In genomic region chr6:24648403-24648802, GRCm38 (mm10) we compare ENCODE assay signal across 32 mouse cellular contexts. TPM values are rescaled to one million over a fixed set of nuclear protein-coding genes. Genes with fewer than 3 reads are reported as not detected.
"Had no signal": no experiment of that assay in that cellular context is flagged by ENCODE, and none has a peak within 500 bp of the region (broad histone marks: within the 10 kb centered on the region; RNA-seq: fewer than 3 reads in every experiment).

No protein-coding gene starts in this region.

- H3K27me3 ChIP-seq: forebrain, embryonic 15.5 days; heart, embryonic 12.5 days; hindbrain, embryonic 12.5 days; intestine, embryonic 15.5 days; limb, embryonic 13.5 days; limb, embryonic 15.5 days had no signal

- H3K9ac ChIP-seq: forebrain, embryonic 15.5 days; forebrain, postnatal 0 days; heart, embryonic 12.5 days; hindbrain, embryonic 12.5 days; hindbrain, embryonic 14.5 days; intestine, embryonic 15.5 days; limb, embryonic 13.5 days; limb, embryonic 15.5 days had no signal

- H3K4me2 ChIP-seq: forebrain, embryonic 15.5 days; heart, embryonic 12.5 days; hindbrain, embryonic 12.5 days; hindbrain, embryonic 14.5 days; intestine, embryonic 15.5 days; limb, embryonic 13.5 days; limb, embryonic 15.5 days had no signal

- H3K4me3 ChIP-seq: forebrain, embryonic 15.5 days; heart, embryonic 10.5 days; heart, embryonic 12.5 days; hindbrain, embryonic 10.5 days; hindbrain, embryonic 12.5 days; intestine, embryonic 15.5 days; layer of hippocampus, adult 2 months; limb, embryonic 13.5 days; limb, embryonic 15.5 days had no signal

- H3K36me3 ChIP-seq: forebrain, embryonic 15.5 days; hindbrain, embryonic 12.5 days; intestine, embryonic 15.5 days; limb, embryonic 15.5 days had no signal

- H3K9me3 ChIP-seq: forebrain, embryonic 15.5 days; heart, embryonic 10.5 days; heart, embryonic 12.5 days; hindbrain, embryonic 10.5 days; hindbrain, embryonic 12.5 days; intestine, embryonic 15.5 days; limb, embryonic 13.5 days; limb, embryonic 15.5 days had no signal

- ATAC-seq: forebrain, embryonic 15.5 days; forebrain, postnatal 0 days; hindbrain, embryonic 16.5 days; inflammation-experienced regulatory T-cells, adult 6 months; intestine, embryonic 15.5 days; intestine, postnatal 0 days had no signal

- H3K27ac ChIP-seq: forebrain, embryonic 15.5 days; heart, embryonic 10.5 days; hindbrain, embryonic 10.5 days; hindbrain, embryonic 12.5 days; hindbrain, embryonic 14.5 days; intestine, embryonic 15.5 days; layer of hippocampus, adult 2 months; limb, embryonic 13.5 days; limb, embryonic 15.5 days had no signal

- DNase-seq: forebrain, postnatal 0 days; gastrocnemius, postnatal 14 days; gastrocnemius, postnatal 36 days; heart, adult 18-20 months; heart, postnatal 10 days; heart, postnatal 4 days; kidney, adult 18-20 months; kidney, adult 8-10 months; kidney, postnatal 10 days; kidney, postnatal 25 days; kidney, postnatal 4 days; left cerebral cortex, postnatal 4 days had no signal

- H3K4me1 ChIP-seq: heart, embryonic 10.5 days; hindbrain, embryonic 10.5 days; hindbrain, embryonic 12.5 days; intestine, embryonic 15.5 days; limb, embryonic 13.5 days; limb, embryonic 15.5 days had no signal

RNA-seq across cellular contexts. Expression of gene Lmod2, which starts 50.8 kb away (rescaled TPM):
- total RNA-seq: forebrain, postnatal 0 days; layer of hippocampus, adult 2 months; layer of hippocampus, postnatal 10 days; layer of hippocampus, postnatal 25 days; left cerebral cortex, adult 18-20 months; left cerebral cortex, postnatal 10 days; left cerebral cortex, postnatal 25 days; left cerebral cortex, postnatal 4 days had no signal
- polyA plus RNA-seq: forebrain, embryonic 15.5 days; forebrain, postnatal 0 days; hindbrain, embryonic 10.5 days; hindbrain, embryonic 12.5 days; hindbrain, embryonic 14.5 days; hindbrain, embryonic 16.5 days; inflammation-experienced regulatory T-cells, adult 6 months; intestine, embryonic 15.5 days; intestine, postnatal 0 days; kidney, embryonic 14.5 days; limb, embryonic 11.5 days had no signal
